Mouse (Mus musculus): ENCODE data around the gene Meis3.

Meis3 gene

GRCm38 (mm10) chr7:16174597-16175541 is at the start of gene Meis3:
Gene Meis3, plus strand, starts transcription at chr7:16175090.
- peak; percentile 37 to 44 for DNase-seq

GRCm38 (mm10) chr7:16125829-16126228 is 49.1 kb upstream of the Meis3 start:
- DNase-seq, result no peak

GRCm38 (mm10) chr7:16128344-16128743 is 46.5 kb upstream of the Meis3 start:
- no peak for DNase-seq

GRCm38 (mm10) chr7:16128899-16129298 is 46.0 kb upstream of the Meis3 start:
- no peak for DNase-seq

- peak in 1 of 2 experiments; percentile 25 for DNase-seq
These were observed 45.5 kb upstream of the Meis3 start, which contains the start of gene Slc8a2 for GRCm38 (mm10) chr7:16129421-16129845. Gene Slc8a2, plus strand, starts transcription at chr7:16129826.

GRCm38 (mm10) chr7:16129846-16130691 is 44.8 kb upstream of the Meis3 start:
- no peak for DNase-seq

GRCm38 (mm10) chr7:16130956-16131634 is 43.8 kb upstream of the Meis3 start:
- no peak for DNase-seq

- DNase-seq, result no peak
These were observed 42.7 kb upstream of the Meis3 start for GRCm38 (mm10) chr7:16132161-16132581.

- no peak for DNase-seq
These were observed 42.0 kb upstream of the Meis3 start for GRCm38 (mm10) chr7:16132926-16133325.

- DNase-seq, result no peak
These were observed 41.2 kb upstream of the Meis3 start for GRCm38 (mm10) chr7:16133691-16134090.

- DNase-seq, result no peak
These were observed 39.9 kb upstream of the Meis3 start for GRCm38 (mm10) chr7:16134951-16135392.

GRCm38 (mm10) chr7:16146489-16147410 is 28.1 kb upstream of the Meis3 start:
- DNase-seq, result no peak

- DNase-seq, result no peak
These were observed 27.2 kb upstream of the Meis3 start for GRCm38 (mm10) chr7:16147643-16148042.

- no peak for DNase-seq
These were observed 25.6 kb upstream of the Meis3 start for GRCm38 (mm10) chr7:16149241-16149640.

- no peak for DNase-seq
These were observed 24.4 kb upstream of the Meis3 start for GRCm38 (mm10) chr7:16150191-16151145.

- DNase-seq, result no peak
These were observed 21.4 kb upstream of the Meis3 start for GRCm38 (mm10) chr7:16153522-16153921.

- DNase-seq, result no peak
These were observed 19.6 kb upstream of the Meis3 start for GRCm38 (mm10) chr7:16155132-16155872.

GRCm38 (mm10) chr7:16156105-16156714 is 18.7 kb upstream of the Meis3 start:
- DNase-seq, result no peak

- DNase-seq, result no peak
These were observed 16.2 kb upstream of the Meis3 start for GRCm38 (mm10) chr7:16158735-16159134.

Measured in thymus, adult 18-20 months (tissue).